ENCODE assay signal across 14 mouse cellular contexts in the genomic region with DNA sequence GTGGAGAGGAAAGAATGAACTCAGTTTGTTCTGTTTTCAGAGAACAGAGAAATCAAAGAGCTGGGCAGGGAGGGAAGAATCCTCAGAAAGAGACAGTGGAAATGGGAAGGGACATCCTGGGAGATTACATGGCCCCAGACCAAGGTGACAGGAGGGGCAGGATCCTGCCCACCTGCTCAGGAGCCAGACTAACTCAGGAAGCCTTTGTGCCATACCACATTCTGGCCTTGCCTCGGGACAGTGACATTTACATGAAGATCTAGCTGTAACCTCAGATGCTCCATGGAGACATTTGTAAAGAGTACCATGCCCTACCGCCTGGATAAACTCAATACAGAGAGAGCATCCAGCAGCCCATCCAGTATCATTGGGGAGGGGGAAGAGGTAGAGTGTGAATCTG.
"Had no signal": no experiment of that assay in that cellular context is flagged by ENCODE, and none has a peak within 500 bp of the region (broad histone marks: within the 10 kb centered on the region; RNA-seq: fewer than 3 reads in every experiment).

No protein-coding gene starts in this region.

- H3K4me3 ChIP-seq: kidney, embryonic 15.5 days; limb, embryonic 10.5 days; limb, embryonic 13.5 days; liver, embryonic 12.5 days; liver, embryonic 15.5 days had no signal

- H3K36me3 ChIP-seq: limb, embryonic 10.5 days; limb, embryonic 13.5 days; liver, embryonic 12.5 days; liver, embryonic 15.5 days had no signal

- H3K27ac ChIP-seq: kidney, embryonic 15.5 days; limb, embryonic 10.5 days; limb, embryonic 13.5 days; liver, embryonic 12.5 days; liver, embryonic 15.5 days had no signal

- H3K9me3 ChIP-seq: kidney, embryonic 15.5 days; limb, embryonic 10.5 days; limb, embryonic 13.5 days; liver, embryonic 12.5 days; liver, embryonic 15.5 days had no signal

- H3K27me3 ChIP-seq: kidney, embryonic 15.5 days; limb, embryonic 13.5 days; liver, embryonic 12.5 days; liver, embryonic 15.5 days had no signal

- DNase-seq: kidney, postnatal 10 days; layer of hippocampus, adult 9-11 months; liver; lung, adult 2 months; lung, postnatal 14 days; lung, postnatal 4 days; midbrain, embryonic 14.5 days; thymus, postnatal 25 days had no signal

- ATAC-seq: liver, embryonic 12.5 days had no signal

- H3K4me2 ChIP-seq: kidney, embryonic 15.5 days; limb, embryonic 13.5 days; liver, embryonic 12.5 days; liver, embryonic 15.5 days; midbrain, embryonic 11.5 days had no signal

- H3K9ac ChIP-seq: kidney, embryonic 15.5 days; limb, embryonic 13.5 days; liver, embryonic 12.5 days; liver, embryonic 15.5 days had no signal

- H3K4me1 ChIP-seq: liver, embryonic 12.5 days; liver, embryonic 15.5 days had no signal
